Mouse (Mus musculus): ENCODE data around the gene Rack1.
"Not testable (repeated sequence)": the region's sequence is repeated elsewhere in the genome, so short reads cannot be mapped to it uniquely, and the experiment has no call there.

The Rack1 gene

DNA sequence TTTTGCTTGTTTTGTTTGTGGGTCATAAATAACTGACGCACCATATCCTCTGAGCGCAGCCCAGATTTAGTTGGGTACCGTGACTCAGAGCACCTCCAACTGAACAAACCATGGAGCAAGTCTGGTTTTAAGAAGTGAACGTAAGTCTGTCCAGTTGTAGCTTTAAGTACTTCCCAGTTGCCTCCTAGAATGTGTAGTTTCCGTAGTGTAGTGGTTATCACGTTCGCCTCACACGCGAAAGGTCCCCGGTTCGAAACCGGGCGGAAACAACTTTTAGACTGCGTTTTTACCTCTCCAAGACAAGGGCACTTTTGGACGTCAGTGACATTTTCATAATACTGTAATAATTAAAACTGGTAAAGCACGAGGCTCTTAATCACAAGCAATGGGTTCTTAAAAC is 18.2 kb downstream of the Rack1 start:
- peak; percentile 75 to 79 for DNase-seq (ENCODE audit: low spot score in 2 of 2)

DNA sequence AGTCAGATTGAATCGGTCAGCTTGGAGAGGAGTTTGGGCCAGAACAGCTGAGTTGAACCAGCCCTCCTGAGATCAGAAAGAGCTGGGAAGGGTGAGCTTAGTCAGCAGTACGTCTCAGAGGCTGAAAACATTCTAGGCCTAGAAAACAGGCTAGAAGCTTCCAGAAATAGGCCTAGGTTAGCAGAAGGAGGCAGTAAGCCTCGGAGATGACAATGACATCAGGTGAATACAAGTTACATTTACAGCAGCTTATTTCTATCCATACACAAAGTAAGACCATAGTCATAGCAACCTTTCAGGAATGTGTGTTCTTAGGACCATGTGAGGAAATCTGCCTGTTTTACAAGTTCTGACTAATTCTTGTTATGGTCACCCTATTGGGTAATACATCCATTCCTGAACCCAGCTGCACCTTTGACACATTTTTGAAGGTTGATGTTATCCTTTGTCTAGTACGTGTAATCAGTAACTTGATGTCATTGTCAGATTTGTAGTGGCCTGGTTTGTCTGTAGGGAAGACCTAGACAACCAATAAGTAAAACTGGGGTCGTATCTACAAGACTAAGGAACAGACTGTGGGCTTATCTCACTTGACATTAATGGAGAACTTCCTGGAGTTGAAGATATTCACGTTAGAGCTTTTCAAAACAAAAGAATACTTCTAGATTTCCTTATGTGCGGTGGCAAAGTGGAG is 19.6 kb downstream of the Rack1 start:
- DNase-seq (ENCODE audit: low spot score in 2 of 2) = no peak

DNA sequence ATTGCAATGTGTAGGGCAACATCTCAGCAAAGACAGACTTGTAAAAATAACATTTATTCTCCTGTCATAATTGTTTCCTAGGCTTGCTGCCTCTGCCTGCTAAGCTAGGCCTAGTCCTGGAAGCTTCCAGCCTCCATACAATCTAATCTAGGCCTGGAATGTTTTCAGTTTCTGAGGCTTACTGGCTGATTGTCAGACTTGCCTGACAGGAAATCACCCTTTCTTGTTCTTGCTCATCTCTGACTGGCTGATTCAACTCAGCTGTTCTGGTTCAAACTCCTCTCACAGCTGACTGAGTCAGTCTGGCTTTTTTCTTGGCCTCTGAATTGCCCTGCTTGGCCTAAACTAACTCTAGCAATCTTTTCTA is 20.2 kb downstream of the Rack1 start:
- no peak for DNase-seq (ENCODE audit: low spot score in 2 of 2)

DNA sequence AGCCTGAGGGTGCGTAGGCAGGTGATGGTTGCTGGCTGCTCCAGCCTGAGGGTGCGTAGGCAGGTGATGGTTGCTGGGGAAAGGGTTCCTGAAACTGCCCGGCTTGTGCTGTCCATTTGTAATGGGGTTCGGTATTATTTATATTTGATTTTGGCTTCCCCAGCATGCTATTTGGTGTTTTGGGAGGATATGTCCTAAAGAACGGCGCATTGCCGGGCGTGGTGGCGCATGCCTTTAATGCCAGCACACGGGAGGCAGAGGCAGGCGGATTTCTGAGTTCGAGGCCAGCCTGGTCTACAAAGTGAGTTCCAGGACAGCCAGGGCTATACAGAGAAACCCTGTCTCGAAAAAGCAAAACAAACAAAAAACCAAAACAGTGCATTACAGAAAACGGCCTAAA is 21.2 kb downstream of the Rack1 start:
- not testable (repeated sequence) for DNase-seq (ENCODE audit: low spot score in 2 of 2)

DNA sequence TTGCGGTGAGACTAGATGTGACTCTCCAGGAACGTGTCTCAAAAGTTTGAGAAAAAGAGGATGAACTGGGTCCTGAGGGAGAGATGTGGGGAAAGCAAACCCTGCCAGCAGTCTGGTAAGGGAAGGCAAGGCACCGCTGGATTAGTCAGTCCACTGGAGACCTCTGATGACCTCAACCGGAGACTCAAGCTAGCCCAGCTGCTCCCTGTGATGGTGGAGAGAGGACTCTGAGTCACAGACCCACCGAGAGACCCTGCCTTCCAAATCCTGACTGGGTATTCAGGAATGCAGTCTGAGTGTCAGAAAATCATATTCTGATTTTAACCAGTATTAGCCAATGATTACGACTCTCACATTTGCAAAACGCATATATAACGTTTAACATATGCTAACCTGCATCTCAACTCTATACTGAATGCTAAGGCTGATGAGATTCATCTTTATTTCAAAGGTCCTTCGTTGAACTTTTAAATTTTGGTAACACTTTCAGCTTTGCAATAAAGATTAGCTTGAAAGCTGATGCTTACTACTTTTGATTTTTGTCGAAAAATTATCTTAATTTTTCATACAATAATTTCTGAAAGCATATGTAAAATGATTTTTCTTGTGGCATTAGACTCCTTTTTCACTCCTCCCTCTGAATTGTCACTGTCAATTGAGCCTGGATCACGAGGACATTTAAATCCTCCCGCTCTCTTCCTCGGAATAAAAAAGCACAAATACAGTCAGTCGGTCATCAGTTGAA is 22.8 kb downstream of the Rack1 start:
- DNase-seq (ENCODE audit: low spot score in 2 of 2) = no peak

DNA sequence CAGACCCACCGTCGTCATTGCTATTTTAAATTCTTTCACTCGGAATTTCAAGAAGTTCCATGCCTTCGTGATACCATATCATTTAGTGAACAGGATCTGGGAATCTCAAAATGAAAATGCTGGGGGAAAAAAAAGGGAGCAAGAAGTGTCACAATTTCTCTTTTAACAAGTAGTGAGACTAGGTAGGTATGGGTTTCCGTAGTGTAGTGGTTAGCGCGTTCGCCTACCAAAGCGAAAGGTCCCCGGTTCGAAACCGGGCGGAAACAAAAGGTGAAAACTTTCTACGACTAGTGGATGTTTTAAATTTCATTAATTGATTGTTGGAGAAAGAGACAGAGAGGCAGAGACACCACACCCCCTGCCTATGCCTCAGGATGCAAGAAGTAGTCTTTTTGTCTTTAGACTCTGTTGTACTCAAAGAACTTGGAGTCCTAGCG is 23.4 kb downstream of the Rack1 start:
- peak in 1 of 2 experiments; percentile 46 for DNase-seq (ENCODE audit: low spot score in 2 of 2)

DNA sequence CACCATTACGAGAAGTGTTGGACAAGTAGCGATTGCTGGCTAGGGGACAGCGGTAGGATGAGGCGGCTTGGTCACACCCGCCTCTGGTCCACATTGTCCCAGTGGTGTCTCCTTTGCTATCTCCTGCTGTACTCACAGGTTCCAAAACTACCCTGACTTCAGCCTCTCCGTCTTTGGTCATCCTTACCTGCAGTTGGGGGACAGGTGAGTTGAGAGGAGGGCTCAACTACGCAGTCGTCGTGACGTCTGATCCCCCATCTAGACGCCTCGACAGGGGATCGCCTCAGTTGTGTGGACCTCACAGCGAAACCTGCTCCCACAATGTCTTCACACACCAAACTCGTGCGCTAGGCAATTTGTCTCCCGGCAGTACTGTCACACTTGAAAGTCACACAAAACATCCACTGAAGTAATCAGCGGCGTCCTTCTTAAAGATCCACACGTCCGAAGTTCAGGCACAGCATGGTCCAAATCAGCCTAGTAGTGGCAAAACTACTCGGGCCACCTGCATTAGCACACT is 24.2 kb downstream of the Rack1 start:
- no peak for DNase-seq (ENCODE audit: low spot score in 2 of 2)

DNA sequence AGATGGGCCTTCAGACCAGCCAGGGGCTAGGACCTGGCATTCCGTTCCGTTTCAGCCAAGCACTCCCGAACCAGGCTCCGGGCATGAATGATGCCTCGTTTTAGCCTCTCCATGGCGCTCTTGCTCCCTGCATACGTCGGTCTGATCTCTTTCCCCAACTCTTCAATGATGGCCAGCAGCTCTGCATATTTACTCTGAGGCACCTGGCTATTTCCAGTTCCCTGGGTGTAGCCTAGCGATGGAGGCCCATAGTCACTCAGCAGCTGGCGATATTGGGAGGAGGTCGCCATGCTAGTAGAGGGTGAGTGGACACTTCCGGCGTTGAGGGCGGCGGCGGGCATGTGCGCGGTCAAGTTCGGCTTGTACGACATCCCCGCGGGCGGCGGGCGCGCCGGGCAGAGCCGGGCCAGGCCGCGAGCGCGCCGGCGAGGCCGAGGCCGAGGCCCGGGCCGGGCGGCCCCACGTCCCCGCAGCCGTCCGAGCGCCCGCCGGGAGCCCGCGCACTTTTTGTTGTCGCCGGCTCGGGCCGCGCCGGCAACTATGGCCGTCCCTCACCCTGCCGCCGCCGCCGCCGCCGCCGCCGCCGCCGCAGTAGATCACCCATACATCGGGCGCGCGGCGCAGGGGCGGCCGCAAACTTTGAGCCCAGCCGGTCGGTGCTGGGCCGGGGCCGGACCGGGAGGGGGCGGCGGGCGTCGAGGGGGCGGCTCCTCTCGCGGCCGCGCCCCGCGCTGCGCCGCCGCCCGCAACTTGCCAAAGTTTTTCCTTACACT is 26.0 kb downstream of the Rack1 start, which contains the start of the genes Trim7 and Gm12184:
Gene Trim7 (plus strand): TSS at position 162 of the 773 bp plus-strand sequence.
Gene Gm12184 (minus strand): TSS at position 677 of the 773 bp plus-strand sequence.
- not testable (repeated sequence) for DNase-seq (ENCODE audit: low spot score in 2 of 2)

DNA sequence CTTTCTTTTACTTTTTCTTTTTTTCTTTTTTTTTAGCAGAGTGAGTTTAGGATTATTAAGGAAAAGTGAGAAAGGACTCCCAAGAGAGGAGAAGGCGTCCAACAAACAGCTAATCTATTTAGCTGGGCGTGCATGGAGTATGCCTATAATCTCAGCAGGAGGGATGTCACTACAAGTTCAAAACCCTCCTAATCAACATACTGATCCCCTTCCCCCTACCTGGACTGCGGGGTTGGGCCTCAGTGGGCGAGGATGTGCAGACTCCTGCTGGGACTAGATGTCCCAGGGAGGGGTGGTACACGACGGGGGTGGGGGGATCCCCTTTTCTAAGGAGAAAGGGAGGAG is 26.6 kb downstream of the Rack1 start:
- DNase-seq (ENCODE audit: low spot score in 2 of 2) = no peak

DNA sequence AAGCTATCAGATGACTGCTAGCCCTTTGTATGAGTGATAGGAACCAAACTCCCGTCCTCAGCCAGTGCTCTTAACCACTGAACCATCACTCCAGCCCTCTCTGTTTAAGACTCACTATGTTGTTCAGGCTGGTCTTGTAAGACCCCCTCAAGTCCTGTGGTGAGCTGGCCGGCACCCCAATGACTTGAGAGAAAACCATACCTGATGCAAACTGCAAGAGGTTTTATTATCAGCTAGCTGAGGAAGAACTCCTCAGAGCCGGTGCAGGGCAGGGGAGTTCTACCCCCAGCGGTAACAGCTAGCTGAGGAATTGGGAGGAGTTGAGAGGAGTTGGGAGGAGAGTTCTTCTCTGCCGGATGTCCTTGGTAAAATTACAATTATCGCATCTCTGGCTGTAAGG is 27.8 kb downstream of the Rack1 start:
- DNase-seq (ENCODE audit: low spot score in 2 of 2) = no peak

DNA sequence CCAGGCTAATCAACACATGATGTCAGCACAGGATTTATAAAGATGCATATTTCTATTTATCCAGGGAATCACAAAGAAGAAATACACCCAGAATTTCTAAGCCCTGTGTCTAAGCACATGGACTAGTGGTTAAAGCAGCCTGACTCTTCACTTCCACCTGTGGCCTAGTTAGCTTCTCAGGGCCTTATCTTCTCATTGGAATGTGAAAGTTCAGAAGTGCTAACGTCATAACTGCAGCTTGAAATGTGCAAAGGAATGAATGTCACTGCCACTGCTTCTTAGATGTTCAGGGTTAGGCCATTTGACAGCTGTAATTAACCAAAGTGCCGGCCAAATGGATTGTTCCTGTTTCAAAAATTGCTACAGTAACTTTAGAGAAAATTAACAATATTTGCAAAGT is 30.1 kb downstream of the Rack1 start:
- no peak for DNase-seq (ENCODE audit: low spot score in 2 of 2)

DNA sequence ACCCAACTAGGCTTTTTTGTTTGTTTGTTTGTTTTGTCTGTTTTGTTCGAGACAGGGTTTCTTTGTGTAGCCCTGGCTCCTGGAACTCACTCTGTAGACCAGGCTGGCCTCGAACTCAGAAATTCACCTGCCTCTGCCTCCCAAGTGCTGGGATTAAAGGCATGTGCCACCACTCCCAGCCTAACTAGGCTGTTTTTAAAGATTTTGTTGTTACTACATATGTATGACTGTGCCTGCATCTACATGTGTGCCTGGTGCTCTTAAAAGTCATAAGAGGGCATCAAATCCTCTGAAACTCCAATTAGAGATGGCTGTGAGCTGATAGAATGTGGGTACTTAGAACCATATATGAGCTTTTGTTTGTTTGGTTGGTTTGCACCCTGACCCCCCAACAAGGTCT is 31.1 kb downstream of the Rack1 start:
- no peak for DNase-seq (ENCODE audit: low spot score in 2 of 2)

DNA sequence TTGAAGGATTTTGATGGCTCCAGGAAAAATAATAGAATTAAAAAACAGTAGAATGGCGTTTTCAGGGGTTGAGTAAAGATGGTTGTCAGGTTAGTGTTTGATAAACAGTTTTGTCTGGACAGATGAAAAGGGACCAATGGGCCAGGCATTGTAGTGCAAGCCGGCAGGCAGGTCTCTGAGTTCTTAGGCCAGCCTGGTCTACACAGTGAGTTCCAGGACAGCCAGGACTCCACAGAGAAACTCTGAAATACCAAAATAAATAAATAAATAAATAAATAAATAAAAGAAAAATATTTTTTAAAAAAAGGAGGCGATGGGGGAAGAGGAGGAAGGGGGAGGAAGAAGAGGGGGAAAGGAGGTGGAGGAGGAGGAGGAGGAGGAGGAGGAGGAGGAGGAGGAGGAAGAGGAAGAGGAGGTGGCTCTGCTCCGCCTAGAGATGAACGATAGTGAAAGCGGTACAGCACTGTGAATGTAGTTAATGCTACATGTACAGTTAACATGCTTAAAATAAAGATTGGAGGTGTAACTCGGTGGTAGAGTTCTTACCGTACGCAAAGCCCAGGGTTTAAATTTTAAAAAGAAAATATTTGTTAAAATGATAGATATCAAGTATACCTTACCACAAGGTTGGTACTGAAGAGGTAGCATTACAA is 33.1 kb downstream of the Rack1 start:
- DNase-seq (ENCODE audit: low spot score in 2 of 2) = no peak

DNA sequence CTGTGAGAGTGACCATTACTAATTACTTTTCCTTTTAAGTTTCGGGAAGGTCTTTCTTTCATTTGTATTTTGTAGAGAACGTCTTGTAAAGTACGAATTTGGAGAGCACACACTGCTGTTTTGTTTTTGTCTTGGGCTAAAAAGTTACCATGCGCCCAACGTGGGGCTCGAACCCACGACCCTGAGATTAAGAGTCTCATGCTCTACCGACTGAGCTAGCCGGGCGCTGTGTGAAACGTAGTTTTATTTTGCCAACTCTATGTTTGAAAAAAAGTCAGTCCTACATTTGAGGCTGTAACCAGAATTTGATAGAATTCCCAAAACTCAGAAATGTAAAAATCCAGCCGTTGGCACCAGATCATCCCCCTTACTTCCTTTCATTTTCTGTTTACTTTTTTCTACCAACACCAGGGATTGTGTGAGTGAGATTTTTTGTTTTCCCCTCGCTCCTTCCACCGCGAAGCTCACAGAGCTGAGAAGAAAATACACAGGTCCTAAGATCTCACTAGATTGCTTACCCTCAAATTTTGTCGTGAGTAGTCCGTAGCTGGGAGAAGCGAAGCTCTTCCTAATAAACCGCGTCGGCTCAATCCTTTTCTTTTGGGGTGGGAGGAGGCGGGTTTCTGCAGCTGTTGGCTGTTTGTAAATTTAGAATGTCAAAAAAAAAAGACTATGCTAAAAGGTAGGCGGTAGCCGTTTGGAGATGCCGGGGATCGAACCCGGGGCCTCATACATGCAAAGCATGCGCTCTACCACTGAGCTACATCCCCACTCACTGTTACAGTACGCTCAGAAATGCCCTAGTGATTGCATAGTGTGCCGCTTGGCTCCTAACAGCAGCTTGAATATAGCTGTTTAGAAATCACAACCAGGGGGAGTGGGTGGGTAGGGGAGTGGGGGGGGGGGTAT is 33.9 kb downstream of the Rack1 start:
- peak; percentile 87 to 90 for DNase-seq (ENCODE audit: low spot score in 2 of 2)

DNA sequence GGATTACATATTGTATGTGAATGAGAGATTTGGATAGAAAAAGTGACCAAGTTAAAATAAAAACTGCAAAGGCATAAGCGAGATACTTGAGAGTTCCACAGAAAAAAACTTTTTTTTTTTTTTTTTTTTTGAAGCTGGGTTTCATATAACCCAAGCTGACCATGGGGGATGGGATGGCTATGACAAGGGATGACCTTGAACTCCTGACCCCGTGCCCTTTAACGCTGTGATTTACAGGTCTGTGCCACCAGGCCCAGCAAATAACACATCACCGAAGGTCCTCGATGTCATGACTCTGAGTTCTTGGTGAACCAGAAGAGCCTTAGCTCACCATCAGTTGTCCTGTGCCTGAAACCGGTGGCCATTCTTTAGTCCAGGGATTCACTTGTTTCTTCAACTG is 35.8 kb downstream of the Rack1 start:
- no peak for DNase-seq (ENCODE audit: low spot score in 2 of 2)

DNA sequence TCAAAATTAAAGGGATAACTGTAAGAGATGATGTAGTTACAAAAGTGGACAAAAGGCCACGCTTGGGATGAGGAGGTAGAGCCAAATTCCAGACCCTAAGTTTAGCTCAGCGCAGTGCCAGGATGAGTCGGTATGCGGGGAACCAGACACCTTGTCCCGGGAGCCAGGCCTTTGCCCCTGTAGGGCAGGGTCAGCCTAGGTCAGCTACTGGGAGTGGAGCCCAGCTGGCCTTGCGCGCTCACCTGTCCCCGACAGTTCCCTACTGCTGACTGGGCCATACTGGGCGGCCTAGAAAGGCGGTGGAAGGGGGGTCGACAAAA is 36.8 kb downstream of the Rack1 start:
- no peak for DNase-seq (ENCODE audit: low spot score in 2 of 2)

DNA sequence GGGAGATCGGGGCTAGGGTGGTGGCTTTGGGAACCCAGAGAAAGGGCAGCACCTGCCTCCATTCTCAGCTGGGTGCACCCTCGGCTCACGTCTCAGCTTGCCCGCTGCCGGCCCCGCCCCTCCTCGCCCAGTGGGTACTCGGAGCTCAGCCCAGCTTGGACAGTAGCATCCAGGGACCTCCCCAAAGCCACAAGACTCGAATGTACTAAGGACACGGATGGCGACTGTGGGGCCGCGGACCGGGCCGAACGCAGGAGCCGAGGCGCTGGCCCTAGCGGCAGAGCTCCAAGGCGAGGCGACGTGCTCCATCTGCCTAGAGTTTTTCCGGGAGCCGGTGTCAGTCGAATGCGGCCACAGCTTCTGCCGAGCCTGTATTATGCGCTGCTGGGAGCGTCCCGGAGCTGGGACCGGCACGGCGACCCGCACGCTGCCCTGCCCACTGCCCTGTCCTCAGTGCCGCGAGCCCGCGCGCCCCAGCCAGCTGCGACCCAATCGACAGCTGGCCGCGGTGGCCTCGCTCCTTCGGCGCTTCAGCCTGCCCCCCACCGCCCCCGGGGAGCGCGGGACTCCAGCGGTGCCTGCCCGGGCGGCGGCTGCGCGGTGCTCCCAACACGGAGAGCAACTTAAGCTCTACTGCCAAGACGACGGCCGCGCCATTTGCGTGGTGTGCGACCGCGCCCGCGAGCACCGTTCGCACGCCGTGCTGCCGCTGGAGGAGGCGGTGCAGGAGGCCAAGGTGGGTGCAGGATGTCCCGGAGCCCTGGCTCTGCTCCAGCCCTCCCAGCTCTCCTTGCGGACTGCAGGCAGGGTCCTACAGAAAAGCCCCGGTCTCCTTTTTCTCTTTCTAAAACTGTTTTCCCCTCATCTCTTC is 37.4 kb downstream of the Rack1 start:
- DNase-seq (ENCODE audit: low spot score in 2 of 2) = peak; percentile 74 to 81

DNA sequence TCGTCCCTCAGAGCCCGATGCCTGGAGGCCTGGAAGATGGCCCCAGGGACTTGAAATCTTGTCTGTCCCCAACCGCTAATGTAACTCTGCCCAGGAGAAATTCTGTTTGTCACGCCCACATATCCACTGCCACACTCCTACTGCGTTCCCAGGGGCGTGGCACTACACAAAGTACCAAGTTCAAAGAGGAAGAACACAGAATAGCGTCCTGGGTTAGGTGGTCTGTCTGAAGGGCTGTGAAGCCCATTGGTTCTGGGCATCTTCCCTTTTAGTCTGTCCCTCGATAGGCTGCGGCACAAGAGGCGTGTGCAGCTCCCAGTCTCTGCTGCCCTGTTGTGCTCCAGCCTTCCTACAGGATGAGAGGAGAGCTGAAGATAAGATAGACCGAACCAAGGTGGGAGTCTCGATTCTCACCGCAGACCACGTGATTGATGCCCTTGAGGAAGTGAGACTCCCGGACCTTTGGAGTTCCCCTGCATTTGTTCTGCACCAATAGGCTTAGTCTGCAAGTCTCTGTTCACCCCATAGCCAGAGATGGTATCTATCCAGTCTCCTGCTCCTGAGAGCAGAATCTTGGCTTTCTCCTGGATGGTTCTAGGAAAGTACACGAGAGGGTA is 38.2 kb downstream of the Rack1 start:
- no peak for DNase-seq (ENCODE audit: low spot score in 2 of 2)

DNA sequence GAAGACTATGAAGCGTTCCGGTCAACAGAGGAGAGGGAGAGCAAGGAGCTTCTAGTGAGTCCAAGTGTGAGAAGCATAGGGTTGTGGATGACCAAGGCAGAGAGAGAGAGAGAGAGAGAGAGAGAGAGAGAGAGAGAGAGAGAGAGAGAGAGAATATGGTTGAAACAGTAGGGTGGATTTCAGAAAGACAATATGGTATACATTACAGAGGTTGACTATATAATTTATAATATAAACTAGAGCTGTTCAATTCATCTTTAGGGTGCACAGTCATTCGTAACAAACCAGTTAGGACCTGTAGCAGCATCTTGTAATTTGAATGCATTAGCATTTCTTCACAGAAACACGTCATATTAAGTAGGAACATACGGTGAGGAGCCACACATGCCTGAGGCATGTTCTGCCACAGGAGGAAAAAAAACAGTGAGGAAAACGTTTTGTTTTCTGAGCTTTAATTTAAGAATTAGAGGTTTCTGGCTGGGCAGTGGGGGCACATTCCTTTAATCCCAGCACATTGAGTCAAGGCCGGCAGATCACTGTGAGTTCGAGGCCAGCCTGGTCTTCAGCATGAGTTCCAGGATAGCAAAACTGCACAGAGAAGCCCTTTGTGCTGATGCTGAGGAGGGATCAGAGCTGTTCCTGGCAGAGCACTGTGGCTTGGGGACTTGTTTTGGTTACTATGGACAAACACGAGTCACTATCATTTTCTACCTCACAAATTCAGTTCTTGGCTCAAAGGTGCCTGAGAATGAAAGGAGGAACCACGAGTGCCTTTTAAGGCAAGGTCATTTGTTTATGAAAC is 38.9 kb downstream of the Rack1 start:
- DNase-seq (ENCODE audit: low spot score in 2 of 2) = no peak
